Mouse (Mus musculus) embryonic facial prominence, embryonic 13.5 days (tissue): ENCODE data around the gene Phtf1. TPM values are rescaled to one million over a fixed set of nuclear protein-coding genes. Genes with fewer than 3 reads are reported as not detected.

Experiments
- ATAC-seq: fragments of 200-750 bp; cut with Nextera tagmentation; 2 replicates; pipeline ENCODE4 v1.8.0; 2017; ENCODE audit warnings: low read depth; ENCODE audit not compliant: insufficient number of reproducible peaks, insufficient read depth, low FRiP score, low TSS enrichment
- H3K27ac ChIP-seq: fragments of 300-500 bp; sonication (generic); 2 replicates; pipeline ENCODE4 v1.5.1; 2015; ENCODE audit warnings: moderate library complexity, mild to moderate bottlenecking, inconsistent platforms
- H3K27me3 ChIP-seq: fragments of 300-500 bp; sonication (generic); 2 replicates; pipeline ENCODE4 v1.6.1; 2015; ENCODE audit warnings: mild to moderate bottlenecking, inconsistent platforms
- H3K36me3 ChIP-seq: fragments of 300-500 bp; sonication (generic); 2 replicates; pipeline ENCODE4 v1.6.1; 2015; ENCODE audit warnings: mild to moderate bottlenecking, inconsistent platforms
- H3K4me1 ChIP-seq: fragments of 300-500 bp; sonication (generic); 2 replicates; pipeline ENCODE4 v1.6.1; 2015; ENCODE audit warnings: inconsistent platforms
- H3K4me2 ChIP-seq: fragments of 300-500 bp; sonication (generic); 2 replicates; pipeline ENCODE4 v1.6.1; 2015; ENCODE audit warnings: moderate library complexity, mild to moderate bottlenecking, inconsistent platforms
- H3K4me3 ChIP-seq: fragments of 300-500 bp; sonication (generic); 2 replicates; pipeline ENCODE4 v1.5.1; 2015; ENCODE audit warnings: mild to moderate bottlenecking, inconsistent platforms
- H3K9ac ChIP-seq: fragments of 300-500 bp; sonication (generic); 2 replicates; pipeline ENCODE4 v1.6.1; 2015; ENCODE audit warnings: mild to moderate bottlenecking, inconsistent platforms
- H3K9me3 ChIP-seq: fragments of 300-500 bp; sonication (generic); 2 replicates; pipeline ENCODE4 v1.6.1; 2016; ENCODE audit warnings: inconsistent platforms
- WGBS: fragments of 180-500 bp; shearing (Covaris S2); methylation state at CpG from one replicate; pipeline ENCODE4 v1.1.7; 2015; ENCODE audit warnings: mixed read lengths; 5-methylcytosine and 5-hydroxymethylcytosine counted together
- polyA plus RNA-seq: library from polyadenylated mRNA; unstranded; fragments of >200 nt; fragmentation: Nextera tagmentation; extraction: Ambion mirVana; gene quantifications from 2 replicates; pipeline ENCODE4 v1.2.1, GENCODE M21; 2015

Gene Phtf1
- polyA plus RNA-seq, 1 experiment from 2014 or later: 38.4 TPM

- no peak overlapping the region for H3K4me3 ChIP-seq
- no peak overlapping the region for H3K27ac ChIP-seq
- H3K27me3 ChIP-seq: no peaks in the 10 kb centered on the region
- WGBS: 95% methylated on average over 2 of the region's 2 CpGs
- no peaks in the 10 kb centered on the region for H3K9me3 ChIP-seq
- no peak overlapping the region for H3K4me2 ChIP-seq
- no peaks in the 10 kb centered on the region for H3K4me1 ChIP-seq
- peaks cover 61% of the 10 kb centered on the region for H3K36me3 ChIP-seq
- no peak for ATAC-seq
- H3K9ac ChIP-seq: no peak overlapping the region
Measured at GRCm38 (mm10) chr3:103985194-103985593, 17.3 kb downstream of the Phtf1 start.

GRCm38 (mm10) chr3:103987831-103988432 lies 20.0 kb downstream of the Phtf1 start:
- Histone ChIP-seq H3K4me2 (no peak overlapping the region), H3K4me1 (no peaks in the 10 kb centered on the region), H3K36me3 (peaks cover 77% of the 10 kb centered on the region), H3K4me3 (no peak overlapping the region), H3K27me3 (no peaks in the 10 kb centered on the region), H3K9ac (no peak overlapping the region), H3K27ac (no peak overlapping the region), H3K9me3 (no peaks in the 10 kb centered on the region)
- 63% methylated on average over 5 of the region's 5 CpGs for WGBS
- ATAC-seq: no peak

GRCm38 (mm10) chr3:103989352-103989751 lies 21.4 kb downstream of the Phtf1 start:
- Histone ChIP-seq H3K4me2 (no peak overlapping the region), H3K27me3 (no peaks in the 10 kb centered on the region), H3K36me3 (peaks cover 76% of the 10 kb centered on the region), H3K9ac (no peak overlapping the region), H3K27ac (no peak overlapping the region), H3K4me3 (no peak overlapping the region), H3K4me1 (no peaks in the 10 kb centered on the region), H3K9me3 (no peaks in the 10 kb centered on the region)
- no peak for ATAC-seq
- 84% methylated on average over 4 of the region's 4 CpGs for WGBS

GRCm38 (mm10) chr3:103991271-103991670 lies 23.4 kb downstream of the Phtf1 start:
- Histone ChIP-seq H3K27ac (no peak overlapping the region), H3K36me3 (peaks cover 77% of the 10 kb centered on the region), H3K9ac (no peak overlapping the region), H3K27me3 (no peaks in the 10 kb centered on the region), H3K4me2 (no peak overlapping the region), H3K4me1 (no peaks in the 10 kb centered on the region), H3K9me3 (no peaks in the 10 kb centered on the region), H3K4me3 (no peak overlapping the region)
- WGBS: 92% methylated on average over 3 of the region's 3 CpGs
- ATAC-seq: no peak

GRCm38 (mm10) chr3:103998724-103999123 lies 30.8 kb downstream of the Phtf1 start:
- Histone ChIP-seq H3K36me3 (peaks cover 83% of the 10 kb centered on the region), H3K4me1 (no peaks in the 10 kb centered on the region), H3K27me3 (no peaks in the 10 kb centered on the region), H3K4me3 (no peak overlapping the region), H3K9ac (no peak overlapping the region), H3K27ac (no peak overlapping the region), H3K4me2 (no peak overlapping the region), H3K9me3 (no peaks in the 10 kb centered on the region)
- ATAC-seq: no peak
- WGBS: 88% methylated on average over 4 of the region's 4 CpGs

GRCm38 (mm10) chr3:104006896-104007466 lies 39.1 kb downstream of the Phtf1 start:
- Histone ChIP-seq H3K9ac (no peak overlapping the region), H3K4me3 (no peak overlapping the region), H3K4me2 (no peak overlapping the region), H3K27ac (no peak overlapping the region), H3K4me1 (no peaks in the 10 kb centered on the region), H3K9me3 (no peaks in the 10 kb centered on the region), H3K36me3 (peaks cover 62% of the 10 kb centered on the region), H3K27me3 (no peaks in the 10 kb centered on the region)
- no peak for ATAC-seq
- 90% methylated on average over 8 of the region's 8 CpGs for WGBS

- no peak overlapping the region for H3K9ac ChIP-seq
- WGBS: 79% methylated on average over 8 of the region's 8 CpGs
- H3K4me3 ChIP-seq: no peak overlapping the region
- H3K27me3 ChIP-seq: no peaks in the 10 kb centered on the region
- peaks cover 59% of the 10 kb centered on the region for H3K36me3 ChIP-seq
- H3K4me1 ChIP-seq: no peaks in the 10 kb centered on the region
- no peak for ATAC-seq
- H3K9me3 ChIP-seq: no peaks in the 10 kb centered on the region
- H3K27ac ChIP-seq: no peak overlapping the region
- no peak overlapping the region for H3K4me2 ChIP-seq
Measured at GRCm38 (mm10) chr3:104007479-104007878, 39.6 kb downstream of the Phtf1 start.

GRCm38 (mm10) chr3:104009924-104010662 lies 42.2 kb downstream of the Phtf1 start:
- WGBS: 83% methylated on average over 5 of the region's 5 CpGs
- Histone ChIP-seq H3K4me3 (no peak overlapping the region), H3K27me3 (no peaks in the 10 kb centered on the region), H3K4me2 (no peak overlapping the region), H3K27ac (no peak overlapping the region), H3K9ac (no peak overlapping the region), H3K36me3 (peaks cover 50% of the 10 kb centered on the region), H3K4me1 (no peaks in the 10 kb centered on the region), H3K9me3 (no peaks in the 10 kb centered on the region)
- ATAC-seq: no peak

GRCm38 (mm10) chr3:104011972-104012371 lies 44.1 kb downstream of the Phtf1 start:
- no peak overlapping the region for H3K4me3 ChIP-seq
- H3K4me2 ChIP-seq: no peak overlapping the region
- WGBS: 91% methylated on average over 2 of the region's 2 CpGs
- H3K36me3 ChIP-seq: peaks cover 44% of the 10 kb centered on the region
- H3K9me3 ChIP-seq: no peaks in the 10 kb centered on the region
- H3K9ac ChIP-seq: no peak overlapping the region
- no peaks in the 10 kb centered on the region for H3K4me1 ChIP-seq
- no peaks in the 10 kb centered on the region for H3K27me3 ChIP-seq
- no peak overlapping the region for H3K27ac ChIP-seq
- no peak for ATAC-seq

- H3K36me3 ChIP-seq: peaks cover 25% of the 10 kb centered on the region
- no peaks in the 10 kb centered on the region for H3K9me3 ChIP-seq
- no peak for ATAC-seq
- no peaks in the 10 kb centered on the region for H3K4me1 ChIP-seq
- H3K4me3 ChIP-seq: no peak overlapping the region
- H3K27me3 ChIP-seq: no peaks in the 10 kb centered on the region
- H3K9ac ChIP-seq: no peak overlapping the region
- no peak overlapping the region for H3K27ac ChIP-seq
- WGBS: 91% methylated on average over 3 of the region's 3 CpGs
- H3K4me2 ChIP-seq: no peak overlapping the region
Measured at GRCm38 (mm10) chr3:104017931-104018330, 50.0 kb downstream of the Phtf1 start.

GRCm38 (mm10) chr3:104019453-104019852 lies 51.5 kb downstream of the Phtf1 start:
- Histone ChIP-seq H3K36me3 (peaks cover 24% of the 10 kb centered on the region), H3K27me3 (no peaks in the 10 kb centered on the region), H3K9me3 (no peaks in the 10 kb centered on the region), H3K27ac (no peak overlapping the region), H3K9ac (no peak overlapping the region), H3K4me2 (no peak overlapping the region), H3K4me3 (no peak overlapping the region), H3K4me1 (no peaks in the 10 kb centered on the region)
- WGBS: 67% methylated on average over 4 of the region's 4 CpGs
- no peak for ATAC-seq

- Histone ChIP-seq H3K27ac (no peak overlapping the region), H3K9ac (no peak overlapping the region), H3K4me1 (no peaks in the 10 kb centered on the region), H3K4me3 (no peak overlapping the region), H3K36me3 (peaks cover 17% of the 10 kb centered on the region), H3K4me2 (no peak overlapping the region), H3K27me3 (no peaks in the 10 kb centered on the region), H3K9me3 (no peaks in the 10 kb centered on the region)
- ATAC-seq: no peak
- 79% methylated on average over 12 of the region's 12 CpGs for WGBS
Measured at GRCm38 (mm10) chr3:104020101-104020500, 52.2 kb downstream of the Phtf1 start.
